ENCODE assay signal across 8 mouse cellular contexts in the genomic region with DNA sequence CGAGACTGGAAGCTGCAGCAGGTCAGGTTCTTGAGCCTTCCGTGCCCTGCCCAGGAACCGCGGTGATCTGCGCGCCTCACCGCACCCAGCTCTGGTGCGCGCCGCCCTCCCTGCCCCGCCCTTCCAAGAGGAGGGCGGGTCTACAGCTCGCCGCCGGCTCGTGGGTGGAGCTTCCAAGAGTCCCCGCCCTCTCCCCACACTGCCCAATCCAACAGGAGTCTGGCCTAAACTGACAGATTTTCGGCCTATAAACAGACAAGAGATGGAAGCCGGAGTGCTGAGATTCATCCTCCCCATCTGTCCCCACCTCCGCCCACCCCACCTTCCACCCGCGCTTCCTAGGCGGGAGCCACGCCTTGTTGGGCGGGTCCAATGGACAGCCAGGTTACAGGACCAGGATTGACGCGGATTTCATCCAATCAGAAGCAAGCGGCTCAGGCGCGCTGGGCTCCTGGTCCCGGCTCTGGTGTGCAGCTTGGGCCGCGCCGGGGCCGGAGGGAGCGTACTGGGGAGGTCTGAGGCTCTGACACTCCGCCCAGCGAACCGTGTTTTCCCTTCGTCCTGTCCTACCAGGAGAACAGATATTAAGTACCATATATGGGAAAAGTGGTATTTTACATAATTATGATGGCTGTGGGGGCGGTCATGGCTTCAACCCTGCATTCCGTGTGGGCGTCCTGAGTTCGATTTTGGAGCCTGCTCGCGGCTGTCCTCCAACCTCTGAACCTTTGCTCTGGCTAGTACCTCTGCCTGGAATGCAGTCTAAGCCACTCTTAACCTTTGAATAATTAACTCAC. TPM values are rescaled to one million over a fixed set of nuclear protein-coding genes. Genes with fewer than 3 reads are reported as not detected.
A peak's percentile ranks its signal among the peaks of the same experiment; 100 is the strongest.
DNase-seq lines count a peak whose midpoint lies in the region; ATAC-seq lines count a peak whose summit lies in the region.

A gene (minus strand): TSS at position 129 of the 797 bp plus-strand sequence.

- DNase-seq in adipocyte (ENCODE audit: low spot score), result peak; percentile 99
- DNase-seq in embryo, embryonic 10 days (ENCODE audit: low spot score), result peak; percentile 100
- peak; percentile 98 for DNase-seq in gastrocnemius, postnatal 10 days
- peak; percentile 100 for DNase-seq in induced T-regulatory cell, adult 2 months (ENCODE audit: low read depth)
- DNase-seq in left cerebral cortex, adult 9 months (ENCODE audit: low spot score in 2 of 2), result peak; percentile 99 to 100
- peak; percentile 100 for DNase-seq in right cerebral cortex, postnatal 14 days
- peak; percentile 99 for DNase-seq in urinary bladder, postnatal 36 days (ENCODE audit: low spot score in 2 of 2)

- peak; percentile 80 for ATAC-seq in megakaryocyte progenitor cell, adult 5-6 weeks (replicated peaks; ENCODE audit: poor library complexity)

RNA-seq across cellular contexts. Expression of the gene that starts here (rescaled TPM):
- 100 to 1,000 TPM; 117 to 155 TPM for total RNA-seq in gastrocnemius, postnatal 10 days (2021)
- total RNA-seq in megakaryocyte progenitor cell, adult 5-6 weeks (2015), result 167 and 191 TPM in 2 replicates
- total RNA-seq in megakaryocyte progenitor cell, adult 5-6 weeks (2017), result 238 and 338 TPM in 2 replicates

Comparison
In these comparisons a context has a peak if more than half of its experiments do, and no peak if none do; other contexts are left out.
1. Peak in every context shown above with its lines: DNase-seq and ATAC-seq.